Mouse (Mus musculus): Measurements from ENCODE around the gene Polr2a. TPM values are rescaled to one million over a fixed set of nuclear protein-coding genes. Genes with fewer than 3 reads are reported as not detected.
"Not testable (repeated sequence)": the region's sequence is repeated elsewhere in the genome, so short reads cannot be mapped to it uniquely, and the experiment has no call there.

The Polr2a gene
- polyA plus RNA-seq, 1 experiment, result 103 TPM

- no peaks in the 10 kb centered on the region for H3K27me3 ChIP-seq (ENCODE audit: control insufficient read depth, insufficient read depth, low read length, poor library complexity, severe bottlenecking)
- H3K9me3 ChIP-seq (replicated peaks; ENCODE audit: control insufficient read depth, insufficient read depth, low read length, poor library complexity, severe bottlenecking), result no peaks in the 10 kb centered on the region
- H3K36me3 ChIP-seq (ENCODE audit: control insufficient read depth, insufficient read depth, low read length, poor library complexity, severe bottlenecking), result no peaks in the 10 kb centered on the region
- peak overlapping the region; percentile 98 for H3K27ac ChIP-seq (ENCODE audit: insufficient read depth, low read length)
- H3K4me1 ChIP-seq (ENCODE audit: control insufficient read depth, insufficient read depth, low read length), result peaks cover 17% of the 10 kb centered on the region
- peak overlapping the region; percentile 55 for H3K9ac ChIP-seq (ENCODE audit: low read depth, poor library complexity, severe bottlenecking)
- TF ChIP-seq CTCF (IDR thresholded peaks at IDR 0.05; ENCODE audit: low read depth, low read length) (no peak), POLR2A (IDR thresholded peaks at IDR 0.05; ENCODE audit: insufficient read depth, low read length) (peak; percentile 19)
- H3K4me3 ChIP-seq (ENCODE audit: low read depth, low read length), result peak overlapping the region; percentile 59
Observed at GRCm38 (mm10) chr11:69704613-69705010, 53.8 kb downstream of the Polr2a start.

- peak; percentile 96 for TF ChIP-seq EP300 (IDR thresholded peaks at IDR 0.05; ENCODE audit: insufficient read depth, low read depth, low read length)
- no peak for TF ChIP-seq CTCF (IDR thresholded peaks at IDR 0.05; ENCODE audit: low read depth, low read length)
Observed at GRCm38 (mm10) chr11:69703814-69704612, 54.4 kb downstream of the Polr2a start.

GRCm38 (mm10) chr11:69703381-69703780 lies 55.1 kb downstream of the Polr2a start:
- not testable (repeated sequence) for H3K4me3 ChIP-seq (ENCODE audit: low read depth, low read length); H3K9ac ChIP-seq (ENCODE audit: low read depth, poor library complexity, severe bottlenecking); H3K9me3 ChIP-seq (replicated peaks; ENCODE audit: control insufficient read depth, insufficient read depth, low read length, poor library complexity, severe bottlenecking); H3K27me3 ChIP-seq (ENCODE audit: control insufficient read depth, insufficient read depth, low read length, poor library complexity, severe bottlenecking); H3K36me3 ChIP-seq (ENCODE audit: control insufficient read depth, insufficient read depth, low read length, poor library complexity, severe bottlenecking)
- H3K4me1 ChIP-seq (ENCODE audit: control insufficient read depth, insufficient read depth, low read length), result peaks cover 12% of the 10 kb centered on the region
- peak overlapping the region; percentile 97 for H3K27ac ChIP-seq (ENCODE audit: insufficient read depth, low read length)

More at GRCm38 (mm10) chr11:69703814-69704612, 54.4 kb downstream of the Polr2a start:
- Histone ChIP-seq H3K27ac (ENCODE audit: insufficient read depth, low read length) (peak overlapping the region; percentile 97), H3K4me1 (ENCODE audit: control insufficient read depth, insufficient read depth, low read length) (peaks cover 15% of the 10 kb centered on the region), H3K4me3 (ENCODE audit: low read depth, low read length) (no peak overlapping the region), H3K27me3 (ENCODE audit: control insufficient read depth, insufficient read depth, low read length, poor library complexity, severe bottlenecking) (no peaks in the 10 kb centered on the region), H3K9me3 (replicated peaks; ENCODE audit: control insufficient read depth, insufficient read depth, low read length, poor library complexity, severe bottlenecking) (no peaks in the 10 kb centered on the region), H3K9ac (ENCODE audit: low read depth, poor library complexity, severe bottlenecking) (peak overlapping the region; percentile 55), H3K36me3 (ENCODE audit: control insufficient read depth, insufficient read depth, low read length, poor library complexity, severe bottlenecking) (no peaks in the 10 kb centered on the region)

- peak overlapping the region; percentile 97 for H3K27ac ChIP-seq (ENCODE audit: insufficient read depth, low read length)
- H3K27me3 ChIP-seq (ENCODE audit: control insufficient read depth, insufficient read depth, low read length, poor library complexity, severe bottlenecking); H3K36me3 ChIP-seq (ENCODE audit: control insufficient read depth, insufficient read depth, low read length, poor library complexity, severe bottlenecking); H3K9me3 ChIP-seq (replicated peaks; ENCODE audit: control insufficient read depth, insufficient read depth, low read length, poor library complexity, severe bottlenecking); H3K9ac ChIP-seq (ENCODE audit: low read depth, poor library complexity, severe bottlenecking); H3K4me3 ChIP-seq (ENCODE audit: low read depth, low read length): not testable (repeated sequence)
- peaks cover 12% of the 10 kb centered on the region for H3K4me1 ChIP-seq (ENCODE audit: control insufficient read depth, insufficient read depth, low read length)
Observed at GRCm38 (mm10) chr11:69702886-69703285, 55.6 kb downstream of the Polr2a start.

- Histone ChIP-seq H3K36me3 (ENCODE audit: control insufficient read depth, insufficient read depth, low read length, poor library complexity, severe bottlenecking) (no peaks in the 10 kb centered on the region), H3K4me3 (ENCODE audit: low read depth, low read length) (no peak overlapping the region), H3K9ac (ENCODE audit: low read depth, poor library complexity, severe bottlenecking) (no peak overlapping the region), H3K4me1 (ENCODE audit: control insufficient read depth, insufficient read depth, low read length) (peaks cover 6% of the 10 kb centered on the region), H3K27me3 (ENCODE audit: control insufficient read depth, insufficient read depth, low read length, poor library complexity, severe bottlenecking) (no peaks in the 10 kb centered on the region), H3K9me3 (replicated peaks; ENCODE audit: control insufficient read depth, insufficient read depth, low read length, poor library complexity, severe bottlenecking) (no peaks in the 10 kb centered on the region), H3K27ac (ENCODE audit: insufficient read depth, low read length) (peak overlapping the region; percentile 37)
- no peak for TF ChIP-seq EP300 (IDR thresholded peaks at IDR 0.05; ENCODE audit: insufficient read depth, low read depth, low read length)
- TF ChIP-seq POLR2A (IDR thresholded peaks at IDR 0.05; ENCODE audit: insufficient read depth, low read length), result no peak
- no peak for TF ChIP-seq CTCF (IDR thresholded peaks at IDR 0.05; ENCODE audit: low read depth, low read length)
Observed at GRCm38 (mm10) chr11:69699595-69699994, 58.8 kb downstream of the Polr2a start.

- TF ChIP-seq POLR2A (IDR thresholded peaks at IDR 0.05; ENCODE audit: insufficient read depth, low read length) (no peak), EP300 (IDR thresholded peaks at IDR 0.05; ENCODE audit: insufficient read depth, low read depth, low read length) (no peak), CTCF (IDR thresholded peaks at IDR 0.05; ENCODE audit: low read depth, low read length) (peak; percentile 33)
Observed at GRCm38 (mm10) chr11:69698574-69698973, 59.9 kb downstream of the Polr2a start.

More at GRCm38 (mm10) chr11:69698574-69698973, 59.9 kb downstream of the Polr2a start:
- Histone ChIP-seq H3K27me3 (ENCODE audit: control insufficient read depth, insufficient read depth, low read length, poor library complexity, severe bottlenecking) (no peaks in the 10 kb centered on the region), H3K9me3 (replicated peaks; ENCODE audit: control insufficient read depth, insufficient read depth, low read length, poor library complexity, severe bottlenecking) (no peaks in the 10 kb centered on the region), H3K36me3 (ENCODE audit: control insufficient read depth, insufficient read depth, low read length, poor library complexity, severe bottlenecking) (no peaks in the 10 kb centered on the region), H3K4me1 (ENCODE audit: control insufficient read depth, insufficient read depth, low read length) (peaks cover 6% of the 10 kb centered on the region), H3K4me3 (ENCODE audit: low read depth, low read length) (no peak overlapping the region), H3K9ac (ENCODE audit: low read depth, poor library complexity, severe bottlenecking) (no peak overlapping the region), H3K27ac (ENCODE audit: insufficient read depth, low read length) (no peak overlapping the region)

Data from ES-Bruce4 (cell line).